Mouse (Mus musculus) skeletal muscle tissue, postnatal 0 days (tissue): ENCODE data around the gene Jph3. TPM values are rescaled to one million over a fixed set of nuclear protein-coding genes. Genes with fewer than 3 reads are reported as not detected.

ENCODE experiments used
- polyA plus RNA-seq: library from polyadenylated mRNA; unstranded; fragments of >200 nt; fragmentation: Nextera tagmentation; extraction: Ambion mirVana; gene quantifications from 2 replicates; pipeline ENCODE4 v1.2.1, GENCODE M21; 2015

The Jph3 gene
- 0.06 and 0.18 TPM in 2 replicates for polyA plus RNA-seq

GRCm38 (mm10) chr8:121729323-121729722, at the start of gene Jph3:
TSS of gene Jph3 (plus strand) at chr8:121729623.

DNA sequence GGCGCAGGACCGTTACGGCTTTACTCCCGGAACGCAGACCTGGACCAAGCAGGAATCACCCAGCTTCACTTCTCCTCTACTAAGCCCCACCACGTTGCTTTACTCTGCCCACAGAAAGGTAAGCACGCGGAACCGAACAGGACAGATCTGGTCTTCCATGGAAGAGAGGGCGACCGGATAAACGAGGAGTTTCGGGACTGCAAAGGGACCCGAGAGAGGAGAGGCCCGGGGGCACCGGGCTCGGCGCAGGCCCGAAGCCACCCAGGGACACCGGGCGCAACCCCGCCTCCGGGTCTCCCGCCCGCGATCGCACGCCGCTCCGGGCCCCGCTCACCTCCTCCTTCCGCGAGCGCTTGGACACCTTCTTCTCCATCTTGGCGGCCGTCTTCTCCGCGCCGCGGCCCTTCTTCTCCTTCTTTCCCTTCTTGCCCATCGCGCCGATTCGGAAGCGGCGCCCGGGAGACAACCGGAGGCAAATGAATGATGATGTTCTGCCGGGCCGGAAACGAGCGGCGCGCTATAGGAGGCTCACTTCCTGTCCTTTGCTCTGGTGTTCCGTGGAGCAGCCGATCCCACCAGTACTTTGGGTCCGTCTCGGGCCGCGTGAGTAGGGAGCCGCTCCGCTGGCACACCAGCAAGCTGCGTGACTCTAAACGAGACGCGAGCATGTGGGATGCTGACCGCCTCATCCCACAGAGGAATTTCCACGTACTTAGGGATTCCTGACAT, 99.8 kb downstream of the Jph3 start, which contains the start of gene Klhdc4:
Gene Klhdc4, minus strand, starts transcription at position 522 of the 729 bp plus-strand sequence.

Other genes starting within 250 kb of the Jph3 start
- gene 1700018B08Rik, start 185.3 kb upstream of the Jph3 start, polyA plus RNA-seq: not detected in 2 replicates
- 55.9 and 58.2 TPM in 2 replicates for gene Fbxo31, start 150.8 kb upstream of the Jph3 start, polyA plus RNA-seq
- gene Map1lc3b, start 139.3 kb upstream of the Jph3 start, polyA plus RNA-seq: 206 and 208 TPM in 2 replicates
- 5.0 and 6.3 TPM in 2 replicates for gene Zcchc14, start 76.7 kb upstream of the Jph3 start, polyA plus RNA-seq
- gene Klhdc4, start 99.9 kb downstream of the Jph3 start, polyA plus RNA-seq: 10.2 and 12.3 TPM in 2 replicates
- 11.8 and 14.1 TPM in 2 replicates for gene Slc7a5, start 178.1 kb downstream of the Jph3 start, polyA plus RNA-seq
- not detected in 2 replicates for gene Car5a, start 215.3 kb downstream of the Jph3 start, polyA plus RNA-seq
- 9.0 and 10.2 TPM in 2 replicates for gene Banp, start 220.1 kb downstream of the Jph3 start, polyA plus RNA-seq